Mouse (Mus musculus): ENCODE results near the gene Kdm1b. TPM values are rescaled to one million over a fixed set of nuclear protein-coding genes. Genes with fewer than 3 reads are reported as not detected.

Kdm1b gene
- total RNA-seq, 2 experiments from 2014 or later = 9.5 to 12.0 TPM

- DNase-seq (ENCODE audit: low spot score in 2 of 2) = peak; percentile 60 to 78
Observed at GRCm38 (mm10) chr13:47105711-47106579, 62.6 kb downstream of the Kdm1b start, which contains the start of gene Dek. Dek (minus strand) TSS chr13:47106201.

DNA sequence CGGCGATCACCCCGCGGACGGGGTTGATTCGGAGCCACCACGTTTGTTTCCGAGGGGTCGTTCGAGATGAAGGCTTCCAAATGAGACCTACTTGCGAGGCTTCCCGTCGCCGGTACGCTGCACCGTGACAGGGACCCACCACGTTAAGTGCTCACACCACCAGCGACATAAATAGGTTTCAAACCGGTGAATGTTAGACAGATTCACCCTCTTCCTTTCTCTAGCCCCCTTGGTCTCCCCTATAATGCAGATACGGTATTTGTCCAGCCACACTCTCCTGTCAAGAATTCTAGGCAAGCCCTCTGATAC, 63.2 kb downstream of the Kdm1b start:
- DNase-seq (ENCODE audit: low spot score in 2 of 2) = no peak

- no peak for DNase-seq (ENCODE audit: low spot score in 2 of 2)
Observed at GRCm38 (mm10) chr13:47109239-47109638, 65.9 kb downstream of the Kdm1b start.

DNA sequence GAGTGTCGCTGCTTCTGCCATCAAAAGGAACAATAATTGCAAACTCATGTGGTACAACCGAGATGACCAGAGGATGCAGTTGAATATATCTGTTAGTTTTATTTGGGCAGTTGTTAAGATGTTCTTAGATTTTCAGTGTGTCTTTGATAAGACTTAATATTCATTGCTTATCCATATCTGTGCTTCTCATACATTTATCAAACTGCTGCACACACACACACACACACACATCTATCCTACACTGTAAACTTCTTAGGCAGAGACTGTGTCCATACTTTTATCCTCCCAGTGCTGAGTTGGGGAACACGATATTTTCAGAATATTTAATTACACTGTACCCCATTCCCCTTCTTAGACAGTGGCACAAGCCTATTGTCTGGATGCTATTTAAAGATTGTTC, 67.9 kb downstream of the Kdm1b start:
- DNase-seq (ENCODE audit: low spot score in 2 of 2) = no peak

DNA sequence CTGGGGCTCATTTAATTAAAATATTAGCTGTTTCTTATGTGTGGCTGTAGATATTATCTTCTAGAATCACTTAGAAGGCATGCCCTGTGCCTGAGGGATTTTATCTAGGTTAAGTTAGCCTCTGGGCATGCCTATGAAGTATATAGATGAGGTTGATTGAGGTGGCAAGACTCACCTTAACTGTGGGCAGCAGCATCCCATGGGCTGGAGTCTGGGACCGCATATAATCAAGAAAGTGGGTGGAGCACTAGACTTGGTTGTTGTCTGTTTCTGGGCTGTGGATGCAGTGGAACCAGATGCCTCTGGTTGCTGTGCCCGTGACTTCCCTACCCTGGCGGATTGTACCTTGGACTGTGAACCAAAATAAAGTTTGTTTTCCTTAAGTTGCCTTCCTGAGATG, 68.8 kb downstream of the Kdm1b start:
- DNase-seq (ENCODE audit: low spot score in 2 of 2) = no peak

GRCm38 (mm10) chr13:47112924-47113323, 69.6 kb downstream of the Kdm1b start:
- no peak for DNase-seq (ENCODE audit: low spot score in 2 of 2)

DNA sequence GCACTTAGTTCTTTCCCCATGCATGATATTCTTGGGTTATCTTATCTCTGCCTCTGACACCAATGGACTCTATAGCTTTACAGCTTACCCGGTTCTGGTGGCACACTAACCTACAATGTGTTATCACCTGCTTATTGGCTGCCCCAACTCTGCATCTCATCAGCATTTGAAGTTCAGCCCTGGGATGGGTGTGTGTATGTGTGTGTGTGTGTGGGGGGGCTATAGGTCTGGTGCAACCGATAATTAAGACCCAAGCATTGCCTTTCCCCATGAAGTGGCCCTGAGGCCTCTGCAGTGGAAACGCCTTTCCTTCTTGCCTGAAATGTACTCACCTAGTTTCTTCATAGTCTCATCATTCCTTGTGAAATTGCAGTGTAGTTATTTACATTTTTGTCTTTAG, 72.7 kb downstream of the Kdm1b start:
- DNase-seq (ENCODE audit: low spot score in 2 of 2) = no peak

- no peak for DNase-seq (ENCODE audit: low spot score in 2 of 2)
Observed at GRCm38 (mm10) chr13:47121333-47121889, 78.1 kb downstream of the Kdm1b start.

GRCm38 (mm10) chr13:47122537-47123430, 79.5 kb downstream of the Kdm1b start, which contains the start of gene Rnf144b:
Rnf144b (plus strand) TSS chr13:47122656.
- no peak for DNase-seq (ENCODE audit: low spot score in 2 of 2)

DNA sequence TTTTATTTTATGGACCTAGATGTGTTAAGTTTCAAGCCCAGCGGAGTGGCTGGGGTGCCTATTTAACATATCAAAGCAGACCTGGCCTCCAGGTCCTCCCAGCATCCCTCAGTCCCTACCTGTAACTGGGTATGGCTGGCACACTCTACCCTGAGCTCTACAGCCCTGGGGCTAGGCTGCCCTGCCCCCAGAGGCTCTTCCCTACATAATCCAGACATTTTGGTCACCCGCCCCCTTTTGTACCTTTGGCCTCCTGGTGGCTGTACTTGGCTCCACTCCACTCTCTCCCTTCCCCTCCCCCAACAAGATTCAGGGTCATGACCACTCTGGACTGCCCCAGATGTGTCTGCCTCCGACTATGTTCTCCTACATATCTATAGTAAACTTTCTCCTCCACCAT, 81.2 kb downstream of the Kdm1b start:
- no peak for DNase-seq (ENCODE audit: low spot score in 2 of 2)

DNA sequence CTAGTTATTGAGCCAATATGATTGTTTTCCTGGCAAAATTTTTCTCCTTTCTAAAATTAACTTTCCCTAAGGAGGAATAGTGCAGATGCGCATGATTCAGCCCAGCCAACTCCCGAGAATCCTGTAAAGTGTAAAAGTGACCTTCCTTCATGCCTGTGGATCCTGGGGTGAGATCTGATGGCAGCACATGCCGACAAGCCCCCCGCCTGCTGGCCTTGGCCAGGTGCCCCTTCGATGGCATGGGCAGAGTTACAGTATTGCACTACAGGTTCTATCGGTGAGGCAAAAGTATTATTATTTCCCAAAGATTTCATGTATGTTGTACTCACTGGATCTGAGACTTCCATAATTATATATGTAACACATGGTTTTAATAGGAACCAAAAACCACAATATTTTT, 81.7 kb downstream of the Kdm1b start:
- DNase-seq (ENCODE audit: low spot score in 2 of 2) = no peak

DNA sequence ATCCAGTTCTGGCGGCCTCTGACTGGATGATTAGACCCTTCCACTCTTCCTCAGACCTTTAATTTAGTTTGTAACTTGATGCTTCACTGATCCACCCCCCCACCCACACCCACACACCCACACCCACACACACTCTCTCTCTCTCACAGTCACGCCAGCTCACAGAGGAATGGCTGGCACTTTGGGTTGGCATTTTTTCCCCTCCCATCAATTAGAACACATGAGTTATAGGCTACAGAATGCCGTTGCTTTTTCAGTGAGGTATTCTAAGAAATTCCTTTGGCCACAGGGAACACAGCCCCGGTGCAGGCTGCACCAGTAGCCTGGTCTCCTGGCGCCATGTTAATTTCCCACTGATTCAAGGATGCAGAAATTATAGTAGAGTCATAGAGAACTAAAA, 82.3 kb downstream of the Kdm1b start:
- no peak for DNase-seq (ENCODE audit: low spot score in 2 of 2)

- no peak for DNase-seq (ENCODE audit: low spot score in 2 of 2)
Observed at GRCm38 (mm10) chr13:47129090-47129489, 85.8 kb downstream of the Kdm1b start.

DNA sequence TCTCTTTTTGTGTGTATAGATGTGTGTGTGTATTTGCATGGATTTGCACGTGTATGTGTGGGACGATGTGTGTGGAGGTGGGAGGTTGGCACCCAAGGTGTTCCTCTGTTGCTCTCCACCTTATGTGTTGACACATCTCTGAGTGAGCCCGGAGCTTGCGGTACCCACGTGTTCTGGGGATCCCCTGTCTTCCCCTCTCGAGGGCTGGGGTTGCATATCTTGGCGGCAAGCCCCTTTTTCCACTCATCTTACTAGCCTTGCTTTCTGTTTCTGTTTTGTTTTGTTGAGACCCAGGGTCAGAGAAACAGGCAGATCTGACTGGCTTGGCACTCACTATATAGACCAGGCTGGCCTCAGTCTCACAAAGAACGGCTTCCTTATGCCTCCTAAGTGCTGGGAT, 89.8 kb downstream of the Kdm1b start:
- DNase-seq (ENCODE audit: low spot score in 2 of 2) = no peak

DNA sequence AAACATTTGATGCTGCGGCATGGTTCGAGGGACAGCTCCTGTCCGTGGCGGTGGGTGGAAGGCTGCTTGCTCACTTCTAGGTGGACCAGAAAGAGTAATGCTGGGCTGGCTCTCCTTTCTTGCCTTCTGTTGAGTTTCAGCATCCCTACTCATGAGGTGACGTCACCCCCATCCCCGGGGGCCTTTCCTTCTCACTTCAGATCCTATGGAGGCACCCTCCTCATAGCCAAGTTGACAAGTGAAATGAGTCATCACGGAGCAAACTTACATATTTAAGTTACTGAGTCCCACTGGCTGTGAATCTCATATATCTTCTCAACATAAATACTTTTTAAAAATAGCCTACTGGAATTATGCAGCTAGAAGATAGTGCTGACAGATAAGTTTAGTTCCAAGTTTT, 91.5 kb downstream of the Kdm1b start:
- DNase-seq (ENCODE audit: low spot score in 2 of 2) = no peak

Other genes with a start within 250 kb of the Kdm1b start
- gene Kif13a, start 113.6 kb upstream of the Kdm1b start, total RNA-seq (2021) = 10 to 100 TPM; 37.2 to 43.2 TPM
- gene Nhlrc1, start 28.6 kb upstream of the Kdm1b start, total RNA-seq (2021) = 1 to 10 TPM; 5.1 to 6.1 TPM
- 10 to 100 TPM; 15.5 to 17.9 TPM for gene Tpmt, start 1.2 kb downstream of the Kdm1b start, total RNA-seq (2021)
- 100 to 1,000 TPM; 122 to 142 TPM for gene Dek, start 62.7 kb downstream of the Kdm1b start, total RNA-seq (2021)
- 1 to 10 TPM; 3.4 to 6.7 TPM for gene Rnf144b, start 79.2 kb downstream of the Kdm1b start, total RNA-seq (2021)

Data from adrenal gland, postnatal 4 days (tissue).